In genomic region chr17:45281554-45281953, GRCm38 (mm10) we compare ENCODE assay signal across 31 mouse cellular contexts.
"Had no signal": no experiment of that assay in that cellular context is flagged by ENCODE, and none has a peak within 500 bp of the region (broad histone marks: within the 10 kb centered on the region; RNA-seq: fewer than 3 reads in every experiment).

No protein-coding gene starts in this region.

- DNase-seq: left cerebral cortex, postnatal 4 days; liver; liver, embryonic 13.5 days; liver, postnatal 0 days; lung, adult 18-20 months; lung, adult 2 months; lung, embryonic 14.5 days; lung, postnatal 10 days; lung, postnatal 14 days; lung, postnatal 36 days; lung, postnatal 4 days; midbrain, embryonic 14.5 days had no signal

- H3K4me2 ChIP-seq: limb, embryonic 12.5 days; limb, embryonic 13.5 days; limb, embryonic 15.5 days; liver, embryonic 11.5 days; liver, embryonic 12.5 days; liver, embryonic 13.5 days; liver, embryonic 15.5 days; lung, embryonic 14.5 days; lung, embryonic 15.5 days; midbrain, embryonic 11.5 days; midbrain, embryonic 12.5 days; midbrain, embryonic 15.5 days; neural tube, embryonic 12.5 days had no signal

- H3K27me3 ChIP-seq: liver, embryonic 12.5 days; liver, embryonic 13.5 days; midbrain, embryonic 12.5 days; midbrain, embryonic 15.5 days; neural tube, embryonic 12.5 days had no signal

- H3K9ac ChIP-seq: limb, embryonic 12.5 days; limb, embryonic 13.5 days; limb, embryonic 15.5 days; liver, embryonic 12.5 days; liver, embryonic 13.5 days; liver, embryonic 14.5 days; liver, embryonic 15.5 days; liver, postnatal 0 days; lung, embryonic 14.5 days; lung, embryonic 15.5 days; midbrain, embryonic 12.5 days; midbrain, embryonic 15.5 days; neural tube, embryonic 12.5 days had no signal

- H3K27ac ChIP-seq: limb, embryonic 10.5 days; limb, embryonic 12.5 days; limb, embryonic 13.5 days; limb, embryonic 15.5 days; liver, embryonic 12.5 days; liver, embryonic 13.5 days; liver, embryonic 14.5 days; liver, embryonic 15.5 days; lung, embryonic 15.5 days; macrophage; midbrain, embryonic 10.5 days; midbrain, embryonic 12.5 days; midbrain, embryonic 15.5 days; neural tube, embryonic 12.5 days had no signal

- ATAC-seq: liver, embryonic 12.5 days; liver, postnatal 0 days; lung, postnatal 0 days; midbrain, embryonic 15.5 days; midbrain, embryonic 16.5 days had no signal

- H3K4me1 ChIP-seq: liver, embryonic 12.5 days; liver, embryonic 13.5 days; liver, embryonic 15.5 days; megakaryocyte, embryonic 14.5 days; midbrain, embryonic 15.5 days had no signal

- H3K36me3 ChIP-seq: limb, embryonic 10.5 days; limb, embryonic 12.5 days; limb, embryonic 13.5 days; limb, embryonic 15.5 days; liver, embryonic 12.5 days; liver, embryonic 13.5 days; liver, embryonic 15.5 days; lung, embryonic 15.5 days; midbrain, embryonic 10.5 days; midbrain, embryonic 12.5 days; midbrain, embryonic 15.5 days; neural tube, embryonic 12.5 days had no signal

- H3K4me3 ChIP-seq: limb, embryonic 10.5 days; limb, embryonic 12.5 days; limb, embryonic 13.5 days; limb, embryonic 15.5 days; liver, embryonic 12.5 days; liver, embryonic 13.5 days; liver, embryonic 15.5 days; lung, embryonic 15.5 days; megakaryocyte, embryonic 14.5 days; midbrain, embryonic 10.5 days; midbrain, embryonic 12.5 days; midbrain, embryonic 15.5 days; myocyte; neural tube, embryonic 12.5 days had no signal

- H3K9me3 ChIP-seq: limb, embryonic 10.5 days; limb, embryonic 12.5 days; limb, embryonic 13.5 days; limb, embryonic 15.5 days; liver, embryonic 12.5 days; liver, embryonic 13.5 days; liver, embryonic 15.5 days; lung, embryonic 15.5 days; midbrain, embryonic 10.5 days; midbrain, embryonic 12.5 days; midbrain, embryonic 15.5 days; neural tube, embryonic 12.5 days had no signal
